Mouse (Mus musculus) cerebellum, adult 2 months (tissue): ENCODE results near the gene Ggta1. TPM values are rescaled to one million over a fixed set of nuclear protein-coding genes. Genes with fewer than 3 reads are reported as not detected.

Experiments
- DNase-seq, 2 experiments: peaks; one replicate each; pipeline ENCODE4 v3.0.0; 2021
- H3K27ac ChIP-seq: fragments of 200-500 bp; 2 replicates; pipeline ENCODE4 v1.5.1; 2012; ENCODE audit warnings: low read length, control low read depth, inconsistent platforms; ENCODE audit not compliant: insufficient read depth
- H3K27me3 ChIP-seq: fragments of 200-500 bp; 2 replicates; pipeline ENCODE4 v1.6.1; 2012; ENCODE audit warnings: inconsistent platforms, mild to moderate bottlenecking, low read length, moderate library complexity; ENCODE audit not compliant: control insufficient read depth, insufficient read depth
- H3K4me1 ChIP-seq: fragments of 200-500 bp; 2 replicates; pipeline ENCODE4 v1.6.1; 2011; ENCODE audit warnings: low read length; ENCODE audit not compliant: control insufficient read depth, insufficient read depth
- H3K4me3 ChIP-seq: fragments of 200-500 bp; replicated peaks from 2 replicates; pipeline ENCODE3; 2011; ENCODE audit warnings: mild to moderate bottlenecking, low read depth, low read length, control low read depth; ENCODE audit not compliant: insufficient read depth
- CTCF ChIP-seq: fragments of 200-500 bp; IDR thresholded peaks from 2 replicates; pipeline ENCODE4 v1.5.1; 2011; ENCODE audit warnings: low read depth, mild to moderate bottlenecking, control low read depth, low read length, moderate library complexity, borderline replicate concordance; ENCODE audit not compliant: insufficient read depth
- POLR2A ChIP-seq: fragments of 200-500 bp; IDR thresholded peaks from 2 replicates; pipeline ENCODE4 v1.6.1; 2011; ENCODE audit warnings: low read length, control low read depth, borderline replicate concordance; ENCODE audit not compliant: insufficient read depth
- WGBS: fragments of 180-500 bp; shearing (Covaris S2); methylation state at CpG from one replicate; pipeline ENCODE4 v1.1.7; 2018; 5-methylcytosine and 5-hydroxymethylcytosine counted together
- polyA plus RNA-seq: library from polyadenylated mRNA; depleted of rRNA; stranded (reverse); fragments of >200 nt; gene quantifications from 2 replicates; pipeline ENCODE4 v1.2.3, GENCODE M21; 2012

The Ggta1 gene
- polyA plus RNA-seq, 1 experiment = 1.2 TPM

DNA sequence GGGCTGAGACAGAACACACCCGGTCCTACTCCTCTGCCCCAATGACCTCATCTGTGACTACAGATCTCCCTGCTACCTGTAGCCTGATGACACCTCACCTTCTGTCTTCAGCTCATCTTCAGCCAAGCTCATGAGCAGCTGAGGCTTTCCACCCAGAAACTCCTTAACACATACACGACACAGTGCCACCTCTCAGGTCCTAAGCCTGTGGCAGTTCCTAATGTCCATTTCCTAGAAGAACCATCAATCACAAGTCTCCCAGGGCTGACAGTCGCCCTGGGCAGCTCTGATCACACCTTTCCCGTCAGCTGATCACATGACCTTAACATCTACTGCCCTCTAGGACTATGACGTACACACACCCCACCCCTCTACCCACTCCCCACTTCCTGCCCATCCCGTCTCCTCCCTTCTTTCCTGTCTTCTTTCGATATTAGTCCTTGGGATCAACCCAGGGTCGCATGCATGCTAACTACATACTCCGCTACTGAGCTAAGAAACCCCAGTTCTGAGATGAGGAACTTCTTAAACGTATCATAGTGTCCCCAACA, 51.3 kb downstream of the Ggta1 start:
- no peak overlapping the region for H3K27ac ChIP-seq
- TF ChIP-seq CTCF (no peak), POLR2A (no peak)
- no peaks in the 10 kb centered on the region for H3K27me3 ChIP-seq
- whole genome bisulfite sequencing = 86% methylated on average over 10 of the region's 10 CpGs
- no peak overlapping the region for H3K4me3 ChIP-seq
- H3K4me1 ChIP-seq = no peaks in the 10 kb centered on the region
- no peak for DNase-seq

DNA sequence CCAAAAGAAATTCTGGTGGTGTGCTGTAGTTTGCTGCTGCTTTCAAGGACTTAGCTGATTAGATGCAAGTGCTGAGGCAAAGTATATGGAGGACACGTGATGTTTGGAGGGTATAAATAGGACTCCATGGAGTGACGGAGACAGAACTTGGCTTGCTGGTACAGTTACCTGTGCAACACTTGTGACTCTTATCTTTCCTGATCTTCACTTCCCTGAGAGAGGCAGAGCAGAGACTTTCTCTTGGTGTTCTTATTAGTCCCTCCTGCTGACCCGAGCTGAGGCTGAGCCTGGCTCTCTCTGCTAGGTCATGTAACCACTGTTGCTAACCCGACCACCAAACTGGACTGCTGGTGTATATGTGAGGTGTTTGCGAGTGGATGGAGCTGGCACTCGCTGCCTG, 53.6 kb downstream of the Ggta1 start:
- no peak for DNase-seq
- TF ChIP-seq POLR2A (no peak), CTCF (no peak)
- Histone ChIP-seq H3K4me3 (no peak overlapping the region), H3K4me1 (no peaks in the 10 kb centered on the region), H3K27me3 (no peaks in the 10 kb centered on the region), H3K27ac (no peak overlapping the region)
- 89% methylated on average over 6 of the region's 6 CpGs for WGBS

DNA sequence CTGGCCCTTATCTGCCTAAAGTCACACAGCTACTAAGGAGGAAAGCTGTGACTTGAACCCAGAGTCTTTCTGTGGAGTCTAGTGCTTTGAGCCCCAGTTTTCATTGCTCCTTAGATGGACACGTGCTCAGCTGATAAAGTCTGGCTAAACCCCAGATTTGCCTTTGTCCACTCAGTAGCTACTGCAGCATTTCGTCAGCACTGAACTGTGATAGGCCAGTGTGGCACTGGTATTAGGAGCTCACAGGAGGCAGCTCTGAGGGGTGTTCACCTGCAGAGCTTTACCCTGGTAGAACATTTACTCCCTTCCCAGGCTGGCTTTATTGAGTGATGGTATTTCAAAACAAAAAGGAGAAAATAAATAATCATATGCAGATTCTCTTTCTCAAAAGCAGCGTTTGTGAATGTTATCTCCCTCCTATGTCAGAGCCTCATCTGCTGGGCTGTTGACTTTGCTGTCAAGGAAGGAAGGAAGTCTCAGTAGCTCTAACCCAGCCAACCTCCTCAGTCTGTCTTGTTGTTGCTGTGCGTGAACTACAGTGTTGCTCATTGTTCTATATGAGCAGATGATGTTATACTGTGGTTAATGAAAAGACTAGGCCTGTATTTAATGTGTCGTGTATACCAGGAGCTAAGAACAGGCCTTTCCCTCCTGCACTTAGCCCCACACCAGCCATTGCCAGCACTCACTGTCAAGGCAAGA, 54.5 kb downstream of the Ggta1 start:
- no peaks in the 10 kb centered on the region for H3K4me1 ChIP-seq
- H3K27ac ChIP-seq = no peak overlapping the region
- DNase-seq = no peak
- H3K27me3 ChIP-seq = no peaks in the 10 kb centered on the region
- TF ChIP-seq CTCF (no peak), POLR2A (no peak)
- no peak overlapping the region for H3K4me3 ChIP-seq
- WGBS = 69% methylated on average over 5 of the region's 5 CpGs

DNA sequence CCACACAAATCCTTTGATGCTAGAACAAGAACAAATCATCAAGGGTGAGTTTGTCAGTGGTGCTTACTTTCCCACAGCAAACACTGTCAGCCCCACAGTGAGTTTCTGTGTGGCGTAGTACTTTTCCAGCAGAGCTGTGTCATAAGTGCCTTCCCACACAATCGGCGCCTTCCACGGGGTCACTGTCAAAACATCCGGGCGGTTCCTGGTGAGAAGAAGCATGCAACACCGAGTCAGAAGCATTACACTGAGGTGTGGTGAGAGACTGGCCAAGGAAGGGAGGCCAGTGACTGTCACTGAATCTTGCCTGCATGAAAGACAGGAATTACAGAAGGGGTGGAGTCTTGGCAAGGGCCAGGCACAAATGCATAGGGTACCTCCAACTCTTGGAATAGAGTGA, 55.2 kb downstream of the Ggta1 start:
- no peak overlapping the region for H3K27ac ChIP-seq
- no peak for TF ChIP-seq POLR2A
- TF ChIP-seq CTCF = no peak
- WGBS = 72% methylated on average over 7 of the region's 7 CpGs
- no peaks in the 10 kb centered on the region; the same call in 1 of the 2 replicates for H3K27me3 ChIP-seq
- H3K4me3 ChIP-seq = no peak overlapping the region
- no peaks in the 10 kb centered on the region for H3K4me1 ChIP-seq
- DNase-seq = no peak

DNA sequence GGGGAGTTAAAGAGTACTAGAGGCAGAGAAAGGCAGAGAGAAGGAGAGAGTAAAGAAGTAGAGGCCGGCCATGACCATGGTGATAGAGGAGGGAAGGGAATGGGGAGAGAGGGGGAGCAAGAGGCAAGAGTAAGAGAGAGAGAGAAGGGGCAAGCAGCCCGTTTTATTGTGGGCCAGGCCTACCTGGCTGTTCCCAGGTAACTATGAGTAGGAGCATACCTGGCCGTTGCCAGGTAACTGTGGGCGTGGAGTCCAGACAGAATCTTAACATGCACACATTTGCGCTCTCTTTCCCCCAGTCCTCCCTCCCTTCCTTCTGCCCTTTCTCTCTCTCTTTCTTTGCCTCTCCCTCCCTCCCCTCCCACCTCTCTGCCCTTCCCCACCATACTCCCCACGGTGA, 55.8 kb downstream of the Ggta1 start:
- no peak for DNase-seq
- no peaks in the 10 kb centered on the region for H3K4me1 ChIP-seq
- H3K4me3 ChIP-seq = no peak overlapping the region
- H3K27me3 ChIP-seq = no peaks in the 10 kb centered on the region; the same call in 1 of the 2 replicates
- H3K27ac ChIP-seq = no peak overlapping the region
- WGBS = 82% methylated on average over 6 of the region's 6 CpGs
- no peak for TF ChIP-seq POLR2A
- no peak for TF ChIP-seq CTCF

DNA sequence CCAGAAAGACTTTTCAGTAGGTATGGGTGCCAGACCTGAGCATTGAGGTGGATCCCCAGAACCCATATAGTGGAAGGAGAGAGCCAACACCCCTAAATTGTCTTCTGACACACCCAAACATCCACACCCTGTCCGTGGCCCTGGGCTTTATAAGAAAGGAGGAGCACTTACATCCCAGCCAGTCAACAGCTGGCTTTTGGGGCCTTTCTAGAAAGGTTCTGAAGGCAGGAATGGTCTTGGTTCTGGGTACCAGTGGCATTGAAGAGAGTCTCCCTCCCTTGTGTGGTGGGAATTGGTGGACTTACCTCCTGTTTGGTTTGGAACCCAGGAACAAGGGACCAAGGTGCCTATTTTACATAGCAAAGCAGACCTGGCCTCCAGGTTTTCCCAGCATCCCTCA, 56.4 kb downstream of the Ggta1 start:
- TF ChIP-seq CTCF = no peak
- no peak for TF ChIP-seq POLR2A
- Histone ChIP-seq H3K27me3 (no peaks in the 10 kb centered on the region; the same call in 1 of the 2 replicates), H3K4me3 (no peak overlapping the region), H3K4me1 (no peaks in the 10 kb centered on the region), H3K27ac (no peak overlapping the region)
- no peak for DNase-seq
- WGBS = 60% methylated on average over 1 of the region's 1 CpGs

DNA sequence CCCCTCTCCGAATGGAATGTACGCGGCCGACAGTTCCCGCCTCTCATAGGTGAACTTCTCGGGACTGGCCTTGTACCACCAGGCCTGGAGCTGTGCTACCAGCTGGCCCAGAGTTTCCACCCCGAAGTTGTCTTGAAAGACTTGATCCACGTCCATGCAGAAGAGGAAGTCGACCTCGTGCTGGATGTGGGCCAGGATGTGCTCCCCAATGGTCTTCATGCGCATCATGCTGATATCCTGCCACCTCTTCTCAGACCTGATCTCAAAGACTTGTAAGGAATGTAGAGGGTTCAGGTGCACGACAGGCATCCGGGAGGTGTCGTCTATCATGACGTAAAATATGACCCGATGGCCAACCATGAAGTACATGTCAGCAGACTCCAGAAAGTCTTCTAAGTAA, 60.6 kb downstream of the Ggta1 start:
- Histone ChIP-seq H3K4me3 (no peak overlapping the region), H3K27me3 (no peaks in the 10 kb centered on the region; the same call in 1 of the 2 replicates), H3K27ac (no peak overlapping the region), H3K4me1 (no peaks in the 10 kb centered on the region)
- no peak for DNase-seq
- 90% methylated on average over 16 of the region's 16 CpGs for WGBS
- TF ChIP-seq CTCF (no peak), POLR2A (no peak)

DNA sequence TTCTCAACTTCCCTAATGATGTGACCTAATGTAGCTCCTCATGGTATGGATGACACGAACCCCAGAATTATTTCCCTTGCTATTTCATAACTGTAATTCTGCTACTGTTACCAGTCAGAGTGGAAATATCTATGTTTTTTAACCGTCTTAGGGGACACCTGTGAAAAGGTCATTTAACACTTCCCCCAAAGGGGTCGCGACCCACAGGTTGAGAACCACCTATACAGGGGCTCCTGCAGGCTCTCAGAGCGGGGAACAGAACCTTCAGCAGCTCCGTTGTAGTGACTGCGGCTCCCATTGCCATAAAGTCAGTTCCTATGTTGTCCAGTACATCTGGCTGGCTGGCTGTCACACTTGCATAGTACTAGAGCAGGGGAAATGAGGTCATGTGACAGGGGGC, 62.3 kb downstream of the Ggta1 start:
- no peak overlapping the region for H3K4me3 ChIP-seq
- TF ChIP-seq POLR2A (no peak), CTCF (no peak)
- DNase-seq = no peak
- no peaks in the 10 kb centered on the region; the same call in 1 of the 2 replicates for H3K27me3 ChIP-seq
- no peak overlapping the region for H3K27ac ChIP-seq
- no peaks in the 10 kb centered on the region for H3K4me1 ChIP-seq
- WGBS = 93% methylated on average over 7 of the region's 7 CpGs
